Mouse (Mus musculus): Measurements from ENCODE around the gene Fbxl13. TPM values are rescaled to one million over a fixed set of nuclear protein-coding genes. Genes with fewer than 3 reads are reported as not detected.

Gene Fbxl13
- polyA plus RNA-seq, 1 experiment from 2014 or later: 0.21 TPM

DNA sequence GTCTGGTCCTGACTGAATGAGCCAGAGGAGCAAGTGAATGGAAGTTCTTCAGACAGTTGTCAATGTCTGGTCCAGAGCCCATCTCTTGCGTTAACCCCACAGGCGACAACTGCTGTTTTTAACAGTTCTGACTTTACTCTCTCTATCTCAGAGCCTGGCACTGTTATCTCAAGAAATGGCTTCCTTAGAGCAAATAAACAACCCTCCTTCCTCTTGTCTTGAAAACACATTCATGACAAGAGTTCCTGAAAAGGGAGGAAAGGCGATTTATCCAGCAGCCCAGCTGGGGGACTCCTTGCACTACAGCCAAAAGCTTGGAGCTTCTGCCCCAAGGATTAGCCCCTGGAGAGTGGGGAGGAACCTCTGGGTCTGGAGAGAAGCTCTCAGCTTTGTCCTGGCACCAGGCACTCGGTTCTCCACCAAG, 117.9 kb downstream of the Fbxl13 start:
- Histone ChIP-seq H3K4me2 (ENCODE audit: low read depth, low read length) (no peak overlapping the region), H3K9me3 (ENCODE audit: control insufficient read depth, low read length) (no peaks in the 10 kb centered on the region), H3K9ac (replicated peaks; ENCODE audit: low read depth, low read length) (no peak overlapping the region), H3K4me3 (ENCODE audit: low read depth, low read length) (no peak overlapping the region), H3K36me3 (ENCODE audit: control insufficient read depth, insufficient read depth, low read length) (no peaks in the 10 kb centered on the region), H3K27me3 (ENCODE audit: control insufficient read depth, insufficient read depth, low read length) (no peaks in the 10 kb centered on the region), H3K4me1 (ENCODE audit: control insufficient read depth, insufficient read depth, low read length) (no peaks in the 10 kb centered on the region), H3K27ac (ENCODE audit: low read depth, low read length) (no peak overlapping the region)
- 52% methylated on average over 4 of the region's 4 CpGs for WGBS
- ATAC-seq (ENCODE audit: low read depth): peak; percentile 14; the same call in 1 of the 2 replicates

DNA sequence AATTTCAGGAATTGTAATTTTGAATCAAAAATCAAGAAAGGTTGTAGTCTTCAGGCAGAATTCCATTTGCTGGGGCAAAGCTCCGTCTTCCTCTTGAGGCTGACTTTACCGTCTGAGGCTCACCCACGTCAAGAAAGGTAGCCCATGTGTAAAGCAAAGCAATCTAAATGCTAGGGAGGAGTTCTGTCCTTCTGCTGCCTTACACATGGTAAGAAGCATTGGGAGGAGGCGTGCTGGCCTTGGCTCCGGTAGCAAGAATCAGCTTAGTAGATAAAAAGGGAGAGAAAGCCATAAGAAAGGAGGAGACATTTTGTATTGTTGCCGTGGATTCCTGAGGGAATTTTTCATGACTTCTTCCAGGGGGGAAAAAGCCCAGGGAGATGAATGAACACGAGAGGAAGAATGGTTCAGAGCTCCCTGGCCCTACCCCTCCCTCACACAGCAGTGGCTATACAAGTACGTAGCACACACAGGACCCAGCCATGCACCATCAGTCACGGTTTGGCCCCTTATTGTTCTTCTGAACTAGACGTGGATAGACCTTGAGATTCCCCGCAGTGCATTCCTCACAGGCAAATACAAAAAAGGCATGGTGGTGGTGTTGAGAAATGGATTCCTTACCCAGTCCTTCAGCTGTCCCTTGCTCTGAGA, 118.5 kb downstream of the Fbxl13 start:
- Histone ChIP-seq H3K4me3 (ENCODE audit: low read depth, low read length) (no peak overlapping the region), H3K9ac (replicated peaks; ENCODE audit: low read depth, low read length) (no peak overlapping the region), H3K27ac (ENCODE audit: low read depth, low read length) (no peak overlapping the region), H3K36me3 (ENCODE audit: control insufficient read depth, insufficient read depth, low read length) (no peaks in the 10 kb centered on the region), H3K4me2 (ENCODE audit: low read depth, low read length) (no peak overlapping the region), H3K9me3 (ENCODE audit: control insufficient read depth, low read length) (no peaks in the 10 kb centered on the region), H3K27me3 (ENCODE audit: control insufficient read depth, insufficient read depth, low read length) (no peaks in the 10 kb centered on the region), H3K4me1 (ENCODE audit: control insufficient read depth, insufficient read depth, low read length) (no peaks in the 10 kb centered on the region)
- peak; percentile 51; the same call in 1 of the 2 replicates for ATAC-seq (ENCODE audit: low read depth)
- 21% methylated on average over 11 of the region's 11 CpGs for WGBS

DNA sequence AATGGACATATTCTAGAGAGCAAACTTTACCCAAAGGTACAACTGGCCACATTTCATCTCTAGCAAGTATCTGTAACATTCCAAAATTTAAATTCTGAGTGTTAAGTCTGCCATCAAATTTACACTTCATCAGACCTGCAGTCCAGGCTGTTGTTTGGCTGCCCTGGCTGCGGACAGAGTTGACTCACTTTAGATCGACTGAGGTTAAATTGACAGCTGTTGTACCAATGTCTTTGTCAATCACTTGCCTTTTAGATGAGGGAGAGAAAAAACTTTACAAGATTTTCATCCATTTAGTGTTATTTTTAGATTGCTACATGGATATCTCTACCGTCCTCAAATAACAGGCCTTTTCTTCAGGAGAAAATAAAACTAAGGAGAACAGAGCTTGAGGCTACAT, 126.3 kb downstream of the Fbxl13 start:
- H3K4me1 ChIP-seq (ENCODE audit: control insufficient read depth, insufficient read depth, low read length): no peaks in the 10 kb centered on the region
- H3K4me3 ChIP-seq (ENCODE audit: low read depth, low read length): no peak overlapping the region
- ATAC-seq (ENCODE audit: low read depth): no peak
- no peak overlapping the region for H3K9ac ChIP-seq (replicated peaks; ENCODE audit: low read depth, low read length)
- no peaks in the 10 kb centered on the region for H3K27me3 ChIP-seq (ENCODE audit: control insufficient read depth, insufficient read depth, low read length)
- 85% methylated on average over 3 of the region's 3 CpGs for WGBS
- no peaks in the 10 kb centered on the region for H3K9me3 ChIP-seq (ENCODE audit: control insufficient read depth, low read length)
- H3K27ac ChIP-seq (ENCODE audit: low read depth, low read length): no peak overlapping the region
- no peaks in the 10 kb centered on the region for H3K36me3 ChIP-seq (ENCODE audit: control insufficient read depth, insufficient read depth, low read length)
- no peak overlapping the region for H3K4me2 ChIP-seq (ENCODE audit: low read depth, low read length)

DNA sequence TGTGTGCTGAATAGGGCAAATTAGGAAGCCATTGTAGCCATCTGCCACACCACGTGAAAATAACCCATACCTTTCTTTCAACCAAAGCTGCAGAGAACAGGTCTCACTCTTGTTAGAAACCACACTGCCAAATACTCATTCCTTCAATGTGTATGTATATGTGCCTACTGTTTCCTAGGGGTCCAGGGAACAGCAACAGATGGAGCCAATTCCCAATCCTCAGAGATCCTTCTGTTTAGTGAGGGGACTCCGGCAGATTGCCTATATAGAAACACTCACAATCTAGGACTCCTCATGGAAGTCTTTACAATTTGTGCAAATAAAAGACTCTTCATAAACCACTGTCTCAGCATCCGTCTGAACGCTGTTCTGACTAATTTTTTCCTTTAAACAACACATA, 127.2 kb downstream of the Fbxl13 start:
- Histone ChIP-seq H3K36me3 (ENCODE audit: control insufficient read depth, insufficient read depth, low read length) (no peaks in the 10 kb centered on the region), H3K4me1 (ENCODE audit: control insufficient read depth, insufficient read depth, low read length) (no peaks in the 10 kb centered on the region), H3K4me2 (ENCODE audit: low read depth, low read length) (no peak overlapping the region), H3K4me3 (ENCODE audit: low read depth, low read length) (no peak overlapping the region), H3K27ac (ENCODE audit: low read depth, low read length) (no peak overlapping the region), H3K9me3 (ENCODE audit: control insufficient read depth, low read length) (no peaks in the 10 kb centered on the region), H3K9ac (replicated peaks; ENCODE audit: low read depth, low read length) (no peak overlapping the region), H3K27me3 (ENCODE audit: control insufficient read depth, insufficient read depth, low read length) (no peaks in the 10 kb centered on the region)
- WGBS: 64% methylated on average over 4 of the region's 4 CpGs
- no peak for ATAC-seq (ENCODE audit: low read depth)

DNA sequence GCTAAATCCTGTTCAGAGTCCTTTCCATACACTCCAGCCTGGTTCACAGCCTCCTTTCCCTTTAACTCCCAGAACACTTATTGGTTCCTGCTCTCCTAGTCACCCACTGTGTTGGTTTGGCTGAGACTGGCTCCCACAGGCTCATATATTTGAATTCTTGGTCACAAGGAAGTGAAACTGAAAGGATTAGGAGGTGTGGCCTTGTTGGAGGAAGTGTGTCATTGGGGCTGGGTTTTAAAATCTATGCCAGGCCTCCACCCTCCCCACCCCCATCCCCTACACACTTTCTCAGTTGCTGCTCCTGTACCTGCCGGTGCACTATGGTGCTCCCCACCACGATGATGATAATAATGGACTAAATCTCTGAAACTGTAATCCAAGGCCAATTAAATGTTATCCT, 127.9 kb downstream of the Fbxl13 start:
- no peak overlapping the region for H3K4me2 ChIP-seq (ENCODE audit: low read depth, low read length)
- H3K9ac ChIP-seq (replicated peaks; ENCODE audit: low read depth, low read length): no peak overlapping the region
- no peaks in the 10 kb centered on the region for H3K4me1 ChIP-seq (ENCODE audit: control insufficient read depth, insufficient read depth, low read length)
- no peaks in the 10 kb centered on the region for H3K27me3 ChIP-seq (ENCODE audit: control insufficient read depth, insufficient read depth, low read length)
- no peaks in the 10 kb centered on the region for H3K9me3 ChIP-seq (ENCODE audit: control insufficient read depth, low read length)
- H3K27ac ChIP-seq (ENCODE audit: low read depth, low read length): no peak overlapping the region
- no peaks in the 10 kb centered on the region for H3K36me3 ChIP-seq (ENCODE audit: control insufficient read depth, insufficient read depth, low read length)
- no peak for ATAC-seq (ENCODE audit: low read depth)
- no peak overlapping the region for H3K4me3 ChIP-seq (ENCODE audit: low read depth, low read length)
- 96% methylated on average over 2 of the region's 2 CpGs for WGBS

DNA sequence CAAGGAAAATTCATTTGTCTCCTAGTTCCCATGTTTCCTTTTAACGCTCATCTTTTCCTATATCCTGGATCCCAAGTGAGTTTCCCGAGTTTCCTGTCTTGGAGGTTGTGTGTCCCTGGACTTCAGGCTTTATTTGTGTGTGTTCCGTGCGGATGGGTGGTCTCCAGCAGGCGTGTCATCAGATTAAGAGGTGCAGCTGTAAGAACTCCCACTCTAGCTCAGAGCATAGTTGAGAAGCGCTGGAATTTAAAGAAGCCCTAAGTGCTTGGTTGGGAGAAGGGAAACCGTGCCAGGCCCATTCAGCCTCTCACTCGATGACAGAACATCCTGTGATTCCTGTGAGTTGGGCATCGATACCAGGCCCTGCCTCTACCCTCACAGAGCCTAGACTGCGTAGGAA, 132.1 kb downstream of the Fbxl13 start:
- 68% methylated on average over 10 of the region's 10 CpGs for WGBS

DNA sequence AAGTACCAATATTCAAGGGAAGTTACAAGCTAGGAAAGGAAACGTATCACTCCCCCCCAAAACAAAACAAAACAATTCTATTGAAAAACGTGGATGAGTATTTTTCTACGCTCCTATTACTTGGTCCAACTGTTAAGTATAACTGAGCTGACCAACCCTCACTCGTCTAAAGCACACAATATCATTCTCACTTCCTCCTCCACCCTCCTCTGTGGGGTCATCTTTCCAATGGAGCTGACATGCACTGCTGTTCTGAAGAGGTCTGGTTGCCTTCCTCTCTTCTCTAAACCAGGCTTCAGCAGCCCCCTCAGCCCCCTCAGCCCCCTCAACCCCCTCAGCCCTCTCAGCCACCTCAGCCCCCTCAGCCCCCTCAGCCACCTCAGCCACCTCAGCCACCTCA, 135.6 kb downstream of the Fbxl13 start:
- 76% methylated on average over 4 of the region's 4 CpGs for WGBS
- Histone ChIP-seq H3K27me3 (ENCODE audit: control insufficient read depth, insufficient read depth, low read length) (no peaks in the 10 kb centered on the region), H3K9ac (replicated peaks; ENCODE audit: low read depth, low read length) (no peak overlapping the region), H3K4me2 (ENCODE audit: low read depth, low read length) (no peak overlapping the region), H3K4me1 (ENCODE audit: control insufficient read depth, insufficient read depth, low read length) (no peaks in the 10 kb centered on the region), H3K9me3 (ENCODE audit: control insufficient read depth, low read length) (no peaks in the 10 kb centered on the region), H3K27ac (ENCODE audit: low read depth, low read length) (no peak overlapping the region), H3K36me3 (ENCODE audit: control insufficient read depth, insufficient read depth, low read length) (no peaks in the 10 kb centered on the region), H3K4me3 (ENCODE audit: low read depth, low read length) (no peak overlapping the region)
- no peak for ATAC-seq (ENCODE audit: low read depth)

More for the DNA sequence above, 132.1 kb downstream of the Fbxl13 start:
- H3K27ac ChIP-seq (ENCODE audit: low read depth, low read length): no peak overlapping the region
- no peak overlapping the region for H3K4me2 ChIP-seq (ENCODE audit: low read depth, low read length)
- H3K27me3 ChIP-seq (ENCODE audit: control insufficient read depth, insufficient read depth, low read length): no peaks in the 10 kb centered on the region
- no peak overlapping the region for H3K4me3 ChIP-seq (ENCODE audit: low read depth, low read length)
- no peaks in the 10 kb centered on the region for H3K9me3 ChIP-seq (ENCODE audit: control insufficient read depth, low read length)
- H3K4me1 ChIP-seq (ENCODE audit: control insufficient read depth, insufficient read depth, low read length): no peaks in the 10 kb centered on the region
- ATAC-seq (ENCODE audit: low read depth): no peak
- H3K36me3 ChIP-seq (ENCODE audit: control insufficient read depth, insufficient read depth, low read length): no peaks in the 10 kb centered on the region
- H3K9ac ChIP-seq (replicated peaks; ENCODE audit: low read depth, low read length): no peak overlapping the region

DNA sequence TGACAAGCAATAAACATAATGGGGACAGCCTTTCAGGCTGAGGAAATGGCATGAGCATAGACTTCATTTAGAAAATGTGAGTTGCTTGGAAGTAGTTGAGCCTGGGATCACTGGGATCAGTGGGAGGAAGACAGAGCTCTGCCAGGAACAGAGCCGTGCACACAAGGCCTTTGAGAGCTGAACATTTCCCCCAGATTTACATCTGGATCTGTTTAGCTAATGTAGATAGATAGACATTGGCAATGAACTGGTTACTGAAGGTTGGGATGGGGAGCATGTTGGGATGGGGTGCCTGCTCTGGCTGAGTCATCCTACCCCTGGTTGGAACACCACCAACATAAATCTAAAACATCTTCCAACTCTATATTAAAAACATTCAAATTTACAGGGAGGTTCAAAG, 138.5 kb downstream of the Fbxl13 start:
- no peak overlapping the region for H3K9ac ChIP-seq (replicated peaks; ENCODE audit: low read depth, low read length)
- H3K4me3 ChIP-seq (ENCODE audit: low read depth, low read length): no peak overlapping the region
- no peak overlapping the region for H3K27ac ChIP-seq (ENCODE audit: low read depth, low read length)
- no peaks in the 10 kb centered on the region for H3K27me3 ChIP-seq (ENCODE audit: control insufficient read depth, insufficient read depth, low read length)
- no peaks in the 10 kb centered on the region for H3K9me3 ChIP-seq (ENCODE audit: control insufficient read depth, low read length)
- WGBS: 91% methylated on average over 1 of the region's 1 CpGs
- H3K4me1 ChIP-seq (ENCODE audit: control insufficient read depth, insufficient read depth, low read length): no peaks in the 10 kb centered on the region
- ATAC-seq (ENCODE audit: low read depth): no peak
- H3K36me3 ChIP-seq (ENCODE audit: control insufficient read depth, insufficient read depth, low read length): no peaks in the 10 kb centered on the region
- H3K4me2 ChIP-seq (ENCODE audit: low read depth, low read length): no peak overlapping the region

DNA sequence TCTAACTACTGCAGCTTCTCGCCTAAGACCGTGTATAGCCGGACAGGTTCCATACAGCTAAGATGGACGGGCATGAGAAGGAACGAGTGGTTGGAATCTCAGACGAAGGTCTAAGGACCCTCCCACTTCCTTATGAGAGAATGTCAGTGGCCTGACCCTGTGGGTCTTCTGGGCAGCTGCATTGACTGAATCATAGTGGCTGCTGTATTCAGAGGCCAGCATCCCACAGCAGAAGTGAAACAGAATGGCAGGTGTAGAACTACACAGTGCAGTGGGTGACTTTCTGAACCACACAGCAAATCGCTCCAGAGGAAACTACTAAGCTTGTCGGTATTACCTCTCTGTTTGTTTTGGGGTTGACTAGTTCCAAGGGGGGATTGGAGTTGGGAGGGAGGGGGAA, 140.3 kb downstream of the Fbxl13 start:
- no peak overlapping the region for H3K4me3 ChIP-seq (ENCODE audit: low read depth, low read length)
- H3K4me2 ChIP-seq (ENCODE audit: low read depth, low read length): no peak overlapping the region
- H3K27me3 ChIP-seq (ENCODE audit: control insufficient read depth, insufficient read depth, low read length): no peaks in the 10 kb centered on the region
- H3K4me1 ChIP-seq (ENCODE audit: control insufficient read depth, insufficient read depth, low read length): no peaks in the 10 kb centered on the region
- no peak for ATAC-seq (ENCODE audit: low read depth)
- 93% methylated on average over 8 of the region's 8 CpGs for WGBS
- H3K9ac ChIP-seq (replicated peaks; ENCODE audit: low read depth, low read length): no peak overlapping the region
- no peaks in the 10 kb centered on the region for H3K36me3 ChIP-seq (ENCODE audit: control insufficient read depth, insufficient read depth, low read length)
- H3K27ac ChIP-seq (ENCODE audit: low read depth, low read length): no peak overlapping the region
- H3K9me3 ChIP-seq (ENCODE audit: control insufficient read depth, low read length): no peaks in the 10 kb centered on the region
